Mouse (Mus musculus): ENCODE results near the gene 4921539E11Rik. TPM values are rescaled to one million over a fixed set of nuclear protein-coding genes. Genes with fewer than 3 reads are reported as not detected.

4921539E11Rik gene
- polyA plus RNA-seq (2015; fragmentation: Nextera tagmentation; extraction: Ambion mirVana) = not detected in 2 replicates

- no peak for ATAC-seq (ENCODE audit: low FRiP score, low TSS enrichment)
- Histone ChIP-seq H3K27me3 (ENCODE audit: insufficient read depth, low read length) (no peaks in the 10 kb centered on the region), H3K36me3 (ENCODE audit: insufficient read depth, low read length) (no peaks in the 10 kb centered on the region), H3K4me2 (replicated peaks; ENCODE audit: low read depth, low read length) (no peak within 1 kb of the TSS), H3K4me1 (ENCODE audit: insufficient read depth, low read length) (no peaks in the 10 kb centered on the region), H3K27ac (ENCODE audit: low read length) (no peak within 1 kb of the TSS), H3K9ac (replicated peaks; ENCODE audit: low read length) (no peak within 1 kb of the TSS), H3K9me3 (ENCODE audit: low read length) (no peaks in the 10 kb centered on the region), H3K4me3 (ENCODE audit: low read length) (no peak within 1 kb of the TSS)
- WGBS = 70% methylated on average over 2 of the region's 2 CpGs
Measured at GRCm38 (mm10) chr4:103290763-103291162, at the start of gene 4921539E11Rik. Gene 4921539E11Rik, minus strand, starts transcription at chr4:103290863.

GRCm38 (mm10) chr4:103335134-103335533, 44.5 kb upstream of the 4921539E11Rik start:
- Histone ChIP-seq H3K9ac (replicated peaks; ENCODE audit: low read length) (no peak overlapping the region), H3K27me3 (ENCODE audit: insufficient read depth, low read length) (no peaks in the 10 kb centered on the region), H3K4me2 (replicated peaks; ENCODE audit: low read depth, low read length) (no peak overlapping the region), H3K4me1 (ENCODE audit: insufficient read depth, low read length) (no peaks in the 10 kb centered on the region), H3K36me3 (ENCODE audit: insufficient read depth, low read length) (peaks cover 13% of the 10 kb centered on the region; the same call in 1 of the 2 replicates), H3K4me3 (ENCODE audit: low read length) (no peak overlapping the region), H3K9me3 (ENCODE audit: low read length) (no peaks in the 10 kb centered on the region), H3K27ac (ENCODE audit: low read length) (no peak overlapping the region)
- ATAC-seq (ENCODE audit: low FRiP score, low TSS enrichment) = no peak
- WGBS = 49% methylated on average over 5 of the region's 5 CpGs

- Histone ChIP-seq H3K9me3 (ENCODE audit: low read length) (no peaks in the 10 kb centered on the region), H3K4me1 (ENCODE audit: insufficient read depth, low read length) (peaks cover 3% of the 10 kb centered on the region; the same call in 1 of the 2 replicates), H3K9ac (replicated peaks; ENCODE audit: low read length) (no peak overlapping the region), H3K27me3 (ENCODE audit: insufficient read depth, low read length) (no peaks in the 10 kb centered on the region), H3K4me3 (ENCODE audit: low read length) (no peak overlapping the region), H3K27ac (ENCODE audit: low read length) (peak overlapping the region; percentile 35; the same call in 1 of the 2 replicates), H3K36me3 (ENCODE audit: insufficient read depth, low read length) (peaks cover 13% of the 10 kb centered on the region; the same call in 1 of the 2 replicates), H3K4me2 (replicated peaks; ENCODE audit: low read depth, low read length) (no peak overlapping the region)
- peak; percentile 79 for ATAC-seq (ENCODE audit: low FRiP score, low TSS enrichment)
- WGBS = 47% methylated on average over 6 of the region's 6 CpGs
Measured at GRCm38 (mm10) chr4:103329348-103329747, 38.7 kb upstream of the 4921539E11Rik start.

- 78% methylated on average over 3 of the region's 3 CpGs for WGBS
- Histone ChIP-seq H3K4me3 (ENCODE audit: low read length) (no peak overlapping the region), H3K27ac (ENCODE audit: low read length) (no peak overlapping the region), H3K4me2 (replicated peaks; ENCODE audit: low read depth, low read length) (no peak overlapping the region), H3K36me3 (ENCODE audit: insufficient read depth, low read length) (peaks cover 10% of the 10 kb centered on the region; the same call in 1 of the 2 replicates), H3K27me3 (ENCODE audit: insufficient read depth, low read length) (no peaks in the 10 kb centered on the region), H3K4me1 (ENCODE audit: insufficient read depth, low read length) (peaks cover 3% of the 10 kb centered on the region; the same call in 1 of the 2 replicates), H3K9me3 (ENCODE audit: low read length) (no peaks in the 10 kb centered on the region), H3K9ac (replicated peaks; ENCODE audit: low read length) (no peak overlapping the region)
- no peak for ATAC-seq (ENCODE audit: low FRiP score, low TSS enrichment)
Measured at GRCm38 (mm10) chr4:103326994-103327393, 36.3 kb upstream of the 4921539E11Rik start.

DNA sequence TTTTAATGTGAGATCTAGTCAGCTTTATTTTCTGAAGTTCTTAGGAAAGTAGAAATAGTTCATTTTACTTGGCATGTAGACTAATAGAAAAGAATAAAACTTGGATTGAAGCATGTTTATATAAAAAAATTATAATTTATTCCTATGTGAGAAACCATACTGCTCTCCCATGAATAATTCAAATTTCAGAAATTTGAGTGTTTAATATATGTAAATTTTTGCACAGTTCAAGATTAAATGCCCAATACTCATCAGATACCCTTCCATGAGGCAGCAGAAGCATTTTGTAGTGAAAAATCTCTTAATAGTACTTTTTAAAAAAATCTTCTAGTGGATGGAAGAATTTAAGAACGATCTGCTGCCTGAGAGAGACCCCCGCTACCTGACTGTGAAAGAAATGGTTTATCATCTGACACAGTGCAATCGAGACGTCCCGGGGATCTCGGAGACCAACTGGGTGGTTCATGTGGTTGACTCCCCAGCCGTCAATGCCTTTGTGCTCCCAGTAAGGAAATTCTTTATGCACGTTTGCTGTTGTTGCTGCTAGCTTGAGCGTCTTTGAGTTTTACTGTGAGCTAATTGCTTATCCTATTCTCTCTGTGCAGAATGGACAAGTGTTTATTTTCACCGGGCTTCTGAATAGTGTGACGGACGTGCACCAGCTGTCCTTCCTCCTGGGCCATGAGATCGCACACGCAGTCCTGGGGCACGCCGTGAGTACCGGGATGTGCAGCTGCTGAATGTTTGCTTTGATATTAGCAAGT, 34.2 kb upstream of the 4921539E11Rik start:
- Histone ChIP-seq H3K27me3 (ENCODE audit: insufficient read depth, low read length) (no peaks in the 10 kb centered on the region), H3K4me2 (replicated peaks; ENCODE audit: low read depth, low read length) (0 out of 2 replicates have a peak overlapping the region, but pooled peaks have one; percentile 2), H3K27ac (ENCODE audit: low read length) (no peak overlapping the region), H3K36me3 (ENCODE audit: insufficient read depth, low read length) (0 out of 2 replicates have a peak, but pooled peaks cover 5% of the 10 kb centered on the region), H3K4me1 (ENCODE audit: insufficient read depth, low read length) (peaks cover 3% of the 10 kb centered on the region; the same call in 1 of the 2 replicates), H3K9ac (replicated peaks; ENCODE audit: low read length) (no peak overlapping the region), H3K4me3 (ENCODE audit: low read length) (no peak overlapping the region), H3K9me3 (ENCODE audit: low read length) (no peaks in the 10 kb centered on the region)
- ATAC-seq (ENCODE audit: low FRiP score, low TSS enrichment) = peak; percentile 82
- WGBS = 38% methylated on average over 17 of the region's 17 CpGs

DNA sequence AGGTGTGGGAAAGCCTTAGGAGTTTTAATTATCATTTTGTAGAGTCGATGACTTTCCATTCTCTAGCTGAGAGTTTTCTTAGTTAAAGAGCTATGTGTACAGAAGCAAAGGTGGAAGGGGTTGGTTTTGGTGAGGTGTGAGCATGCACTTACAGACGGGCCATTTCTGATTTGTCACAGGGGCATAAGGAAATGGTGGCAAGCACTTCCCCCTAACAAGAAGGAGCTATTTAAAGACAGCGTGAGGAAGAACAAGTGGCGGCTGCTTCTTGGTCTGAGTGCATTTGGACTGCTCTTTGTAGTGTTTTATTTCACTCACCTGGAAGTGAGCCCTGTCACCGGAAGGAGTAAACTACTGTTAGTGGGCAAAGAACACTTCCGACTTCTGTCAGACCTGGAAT, 30.8 kb upstream of the 4921539E11Rik start:
- Histone ChIP-seq H3K27me3 (ENCODE audit: insufficient read depth, low read length) (no peaks in the 10 kb centered on the region), H3K4me1 (ENCODE audit: insufficient read depth, low read length) (no peaks in the 10 kb centered on the region), H3K36me3 (ENCODE audit: insufficient read depth, low read length) (0 out of 2 replicates have a peak, but pooled peaks cover 8% of the 10 kb centered on the region), H3K9ac (replicated peaks; ENCODE audit: low read length) (no peak overlapping the region), H3K4me3 (ENCODE audit: low read length) (no peak overlapping the region), H3K4me2 (replicated peaks; ENCODE audit: low read depth, low read length) (no peak overlapping the region), H3K27ac (ENCODE audit: low read length) (no peak overlapping the region), H3K9me3 (ENCODE audit: low read length) (no peaks in the 10 kb centered on the region)
- no peak for ATAC-seq (ENCODE audit: low FRiP score, low TSS enrichment)
- WGBS = 71% methylated on average over 6 of the region's 6 CpGs

GRCm38 (mm10) chr4:103315861-103316260, 25.2 kb upstream of the 4921539E11Rik start:
- no peak overlapping the region for H3K4me2 ChIP-seq (replicated peaks; ENCODE audit: low read depth, low read length)
- 85% methylated on average over 4 of the region's 4 CpGs for WGBS
- H3K9me3 ChIP-seq (ENCODE audit: low read length) = no peaks in the 10 kb centered on the region
- H3K9ac ChIP-seq (replicated peaks; ENCODE audit: low read length) = no peak overlapping the region
- H3K4me3 ChIP-seq (ENCODE audit: low read length) = no peak overlapping the region
- H3K27me3 ChIP-seq (ENCODE audit: insufficient read depth, low read length) = no peaks in the 10 kb centered on the region
- H3K27ac ChIP-seq (ENCODE audit: low read length) = no peak overlapping the region
- ATAC-seq (ENCODE audit: low FRiP score, low TSS enrichment) = no peak
- 0 out of 2 replicates have a peak, but pooled peaks cover 3% of the 10 kb centered on the region for H3K36me3 ChIP-seq (ENCODE audit: insufficient read depth, low read length)
- H3K4me1 ChIP-seq (ENCODE audit: insufficient read depth, low read length) = peaks cover 5% of the 10 kb centered on the region; the same call in 1 of the 2 replicates

GRCm38 (mm10) chr4:103314526-103314910, 23.9 kb upstream of the 4921539E11Rik start:
- peaks cover 5% of the 10 kb centered on the region; the same call in 1 of the 2 replicates for H3K4me1 ChIP-seq (ENCODE audit: insufficient read depth, low read length)
- peak overlapping the region; percentile 63 for H3K4me3 ChIP-seq (ENCODE audit: low read length)
- 42% methylated on average over 3 of the region's 3 CpGs for WGBS
- H3K36me3 ChIP-seq (ENCODE audit: insufficient read depth, low read length) = 0 out of 2 replicates have a peak, but pooled peaks cover 3% of the 10 kb centered on the region
- ATAC-seq (ENCODE audit: low FRiP score, low TSS enrichment) = no peak
- H3K9me3 ChIP-seq (ENCODE audit: low read length) = no peaks in the 10 kb centered on the region
- H3K27ac ChIP-seq (ENCODE audit: low read length) = no peak overlapping the region
- H3K27me3 ChIP-seq (ENCODE audit: insufficient read depth, low read length) = no peaks in the 10 kb centered on the region
- peak overlapping the region; percentile 75 for H3K9ac ChIP-seq (replicated peaks; ENCODE audit: low read length)
- peak overlapping the region; percentile 45 for H3K4me2 ChIP-seq (replicated peaks; ENCODE audit: low read depth, low read length)

- Histone ChIP-seq H3K9ac (replicated peaks; ENCODE audit: low read length) (peak within 1 kb of the TSS; percentile 75), H3K4me2 (replicated peaks; ENCODE audit: low read depth, low read length) (peak within 1 kb of the TSS; percentile 46), H3K36me3 (ENCODE audit: insufficient read depth, low read length) (no peaks in the 10 kb centered on the region), H3K27me3 (ENCODE audit: insufficient read depth, low read length) (no peaks in the 10 kb centered on the region), H3K4me3 (ENCODE audit: low read length) (peak within 1 kb of the TSS; percentile 63), H3K4me1 (ENCODE audit: insufficient read depth, low read length) (peaks cover 5% of the 10 kb centered on the region; the same call in 1 of the 2 replicates), H3K27ac (ENCODE audit: low read length) (peak within 1 kb of the TSS; percentile 95), H3K9me3 (ENCODE audit: low read length) (no peaks in the 10 kb centered on the region)
- peak; percentile 99 for ATAC-seq (ENCODE audit: low FRiP score, low TSS enrichment)
- under 1% methylated on average over 46 of the region's 61 CpGs for WGBS
Measured at GRCm38 (mm10) chr4:103313587-103314525, 23.2 kb upstream of the 4921539E11Rik start, which contains the start of gene Oma1. Gene Oma1, plus strand, starts transcription at chr4:103313812.

Data from kidney, embryonic 16.5 days (tissue).